Mouse (Mus musculus) testis, postnatal 10 days (tissue): ENCODE data around the gene Vgf.

Experiments used
- DNase-seq: peaks from one replicate; pipeline ENCODE4 v3.0.0; 2021; ENCODE audit warnings: low spot score

The Vgf gene

DNA sequence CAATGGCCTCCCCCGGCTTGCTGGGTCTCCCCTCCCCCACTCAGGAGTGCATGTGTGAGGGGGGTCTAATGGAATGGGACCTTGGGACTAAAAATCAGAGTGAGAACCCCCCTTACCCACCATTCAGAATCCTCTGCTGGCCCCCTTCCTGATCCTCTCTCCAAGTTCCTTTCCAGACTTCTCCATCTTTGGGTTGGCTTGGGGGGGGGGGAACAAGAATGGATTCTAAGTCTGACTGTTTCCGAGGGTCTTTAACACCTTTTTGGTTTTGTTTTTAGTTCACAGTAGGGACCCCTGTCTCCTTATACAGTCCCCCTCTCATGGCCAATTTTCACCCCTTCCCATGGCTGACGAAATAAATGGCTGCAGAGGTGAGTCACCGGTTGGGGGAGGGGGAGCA is at the start of gene Vgf:
Gene Vgf, plus strand, starts transcription at position 301 of the 400 bp plus-strand sequence.
- DNase-seq, result no peak

DNA sequence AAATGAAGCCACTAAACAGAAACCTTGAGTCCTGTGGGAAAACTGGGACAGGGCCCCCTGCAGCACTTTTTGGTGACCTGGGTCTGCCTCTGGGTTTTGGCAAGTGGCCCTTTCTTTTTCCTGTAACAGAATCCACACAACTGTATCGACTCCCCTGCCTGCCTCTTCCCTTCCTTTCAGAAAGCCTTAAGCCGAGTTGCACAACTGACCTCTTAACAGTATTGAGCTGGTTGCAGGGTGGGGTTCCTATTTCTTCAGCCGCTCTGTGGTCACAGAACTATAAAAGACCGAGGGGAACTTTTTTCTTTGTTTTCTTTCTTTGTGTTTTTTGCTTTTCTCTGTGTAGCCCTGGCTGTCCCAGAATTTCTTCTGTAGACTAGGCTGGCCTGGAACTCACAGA is 48.4 kb upstream of the Vgf start:
- DNase-seq, result no peak

- DNase-seq, result no peak
Observed at GRCm38 (mm10) chr5:136979762-136980161, 46.4 kb upstream of the Vgf start.

DNA sequence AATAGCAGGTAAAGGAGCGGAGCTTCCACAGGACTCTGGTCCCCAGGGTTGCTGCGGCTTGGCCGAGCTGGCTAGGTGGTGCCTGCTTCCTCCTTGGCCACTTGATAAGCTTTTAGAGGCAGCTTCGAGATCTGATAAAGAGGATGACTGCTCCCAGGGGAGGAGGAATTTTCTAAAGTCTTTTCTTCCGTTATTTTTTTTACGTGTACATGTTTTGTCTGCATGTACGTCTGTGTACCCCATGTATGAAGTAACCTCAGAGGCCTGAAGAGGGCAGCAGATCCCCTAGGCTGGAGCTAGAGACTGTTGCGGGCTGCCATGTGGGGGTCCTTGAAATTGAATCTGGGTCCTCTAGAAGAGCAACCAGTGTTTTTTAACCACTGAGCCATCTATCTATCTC is 45.2 kb upstream of the Vgf start:
- DNase-seq, result no peak

DNA sequence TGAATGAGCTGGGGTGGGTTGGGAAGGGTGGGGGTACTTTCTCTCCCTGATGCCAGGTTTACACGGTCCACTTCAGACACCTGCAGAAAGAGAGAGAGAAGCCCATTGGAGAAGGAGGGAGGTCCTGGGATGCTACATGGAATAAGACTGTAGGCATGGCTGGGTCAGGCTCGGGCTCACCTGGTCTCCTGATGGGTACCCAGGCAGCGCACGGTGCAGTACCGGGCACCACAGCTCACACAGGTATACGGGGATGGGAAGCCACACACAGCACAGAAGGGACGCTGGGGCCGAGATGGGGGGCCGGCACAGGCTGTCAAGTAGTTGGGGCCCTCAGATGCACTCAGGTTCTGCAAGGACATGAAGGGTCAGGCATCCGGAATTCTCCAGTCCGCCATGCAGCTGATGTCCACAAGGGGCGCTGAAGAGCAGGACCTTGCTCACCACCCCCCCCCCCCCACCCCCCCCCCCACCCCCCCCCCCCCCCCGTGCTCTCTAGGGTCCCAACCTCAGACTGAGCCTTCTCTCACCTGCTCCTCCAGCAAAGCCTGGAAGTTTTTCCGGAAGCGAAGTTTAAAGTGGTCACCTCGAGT is 43.8 kb upstream of the Vgf start:
- peak; percentile 84 for DNase-seq

- DNase-seq, result no peak
Observed at GRCm38 (mm10) chr5:136984828-136985227, 41.4 kb upstream of the Vgf start.

DNA sequence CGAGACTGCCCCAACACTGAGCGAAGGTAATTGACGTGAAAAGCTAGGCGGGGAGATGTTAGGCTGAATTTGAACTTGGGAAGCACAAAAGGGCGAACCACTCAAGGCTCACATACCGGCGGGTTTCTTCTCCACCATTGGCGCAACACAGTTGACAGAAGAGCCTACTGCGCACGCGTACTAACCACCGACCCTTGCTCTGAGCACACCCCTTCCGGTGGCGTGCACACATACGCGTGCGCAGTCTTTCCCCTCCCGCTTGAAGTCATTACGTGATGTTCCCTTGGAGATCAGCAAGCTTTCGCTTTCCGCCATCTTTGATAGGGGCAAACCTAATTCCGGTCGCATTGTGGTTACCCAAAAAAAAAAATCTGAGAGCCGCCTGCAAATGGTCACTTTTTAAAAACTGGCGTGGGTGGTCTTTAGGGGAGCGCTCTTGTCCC is 39.5 kb upstream of the Vgf start, which contains the start of gene Plod3:
Gene Plod3, plus strand, starts transcription at position 325 of the 443 bp plus-strand sequence.
- peak; percentile 96 for DNase-seq

- peak; percentile 84 for DNase-seq
Observed at GRCm38 (mm10) chr5:136987138-136987933, 38.9 kb upstream of the Vgf start.

DNA sequence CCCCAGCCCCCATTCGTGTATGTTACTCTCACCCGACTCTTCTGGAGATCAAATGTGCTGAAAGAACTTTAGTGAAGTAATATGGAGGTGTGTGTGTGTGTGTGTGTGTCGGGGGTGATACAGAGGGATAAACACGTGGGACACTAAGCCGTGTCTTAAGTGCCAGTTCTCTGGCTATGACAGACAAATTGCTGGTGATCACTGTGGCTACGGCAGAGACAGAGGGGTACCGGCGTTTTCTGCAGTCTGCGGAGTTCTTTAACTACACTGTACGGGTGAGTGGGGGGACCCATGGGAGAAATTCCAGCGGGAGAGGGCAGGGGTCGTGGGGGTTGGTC is 38.3 kb upstream of the Vgf start, which contains the start of gene Znhit1:
Gene Znhit1, minus strand, starts transcription at position 88 of the 338 bp plus-strand sequence.
- DNase-seq, result no peak

- DNase-seq, result peak; percentile 62
Observed at GRCm38 (mm10) chr5:136988420-136988819, 37.8 kb upstream of the Vgf start.

- no peak for DNase-seq
Observed at GRCm38 (mm10) chr5:136989801-136990200, 36.4 kb upstream of the Vgf start.

GRCm38 (mm10) chr5:136999449-136999848 is 26.7 kb upstream of the Vgf start:
- no peak for DNase-seq

DNA sequence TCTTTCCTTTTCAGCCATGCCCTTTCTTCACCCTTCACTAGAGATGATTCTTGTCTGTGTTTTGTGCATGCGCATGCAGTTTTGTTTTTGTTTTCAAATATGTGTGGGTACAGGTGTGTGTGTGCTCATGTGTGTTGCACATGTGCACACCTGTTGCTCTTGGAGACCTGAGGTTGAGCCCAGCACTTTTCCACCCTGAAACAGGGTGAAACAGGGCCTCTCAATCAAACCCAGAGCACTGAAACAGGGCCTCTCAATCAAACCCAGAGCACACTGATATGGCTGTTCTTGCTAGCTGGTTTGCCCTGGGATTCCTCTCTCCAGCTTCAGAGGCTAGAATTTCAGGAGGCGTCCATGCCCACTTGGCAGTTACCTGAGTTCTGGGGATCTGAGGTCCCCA is 25.6 kb upstream of the Vgf start:
- no peak for DNase-seq

- no peak for DNase-seq
Observed at GRCm38 (mm10) chr5:137007276-137007675, 18.9 kb upstream of the Vgf start.

- peak; percentile 78 for DNase-seq
Observed at GRCm38 (mm10) chr5:137009988-137010387, 16.2 kb upstream of the Vgf start.

GRCm38 (mm10) chr5:137012401-137012950 is 13.7 kb upstream of the Vgf start:
- DNase-seq, result no peak

DNA sequence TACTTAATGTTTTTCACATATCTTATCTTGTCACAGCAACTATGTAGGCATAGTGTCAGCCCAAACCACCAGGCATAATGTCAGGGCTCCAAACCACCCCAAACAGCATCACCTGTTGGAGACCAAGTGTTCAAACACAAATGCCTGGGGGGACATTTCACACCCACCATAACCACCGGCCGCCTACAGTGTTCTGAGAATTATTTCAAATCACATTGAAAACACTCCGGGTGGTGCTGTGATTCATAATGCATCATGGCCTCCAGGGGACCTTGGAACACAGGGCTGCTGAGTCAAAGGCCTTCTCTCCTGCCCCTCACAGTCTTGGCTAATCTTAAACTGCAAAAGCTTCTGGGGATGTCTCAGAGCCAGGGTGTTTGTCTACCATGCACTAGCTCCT is 10.3 kb upstream of the Vgf start:
- DNase-seq, result no peak

- DNase-seq, result no peak
Observed at GRCm38 (mm10) chr5:137024318-137024717, 1.9 kb upstream of the Vgf start.

DNA sequence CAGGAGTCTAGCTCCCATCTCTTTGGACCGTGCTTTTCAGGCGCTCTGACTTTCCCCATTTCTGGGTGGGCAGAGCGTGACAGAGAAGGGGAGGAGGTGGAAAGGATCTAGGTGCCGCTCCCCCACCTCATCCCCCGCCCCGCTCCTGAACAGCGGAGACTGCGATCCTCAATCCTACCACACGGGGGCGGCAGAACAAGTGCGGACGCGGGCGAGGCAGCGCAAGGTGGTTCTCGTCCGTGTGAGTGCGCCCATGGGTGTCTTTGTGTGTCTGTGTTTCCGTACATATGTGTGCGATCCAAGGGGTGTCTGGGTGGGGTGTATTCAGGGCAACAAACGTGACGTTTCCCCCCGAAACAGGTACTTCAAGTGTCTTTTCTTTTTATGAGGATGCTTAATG is 1.1 kb upstream of the Vgf start:
- DNase-seq, result peak; percentile 93

GRCm38 (mm10) chr5:137028561-137029272 is 2.5 kb downstream of the Vgf start:
- no peak for DNase-seq

DNA sequence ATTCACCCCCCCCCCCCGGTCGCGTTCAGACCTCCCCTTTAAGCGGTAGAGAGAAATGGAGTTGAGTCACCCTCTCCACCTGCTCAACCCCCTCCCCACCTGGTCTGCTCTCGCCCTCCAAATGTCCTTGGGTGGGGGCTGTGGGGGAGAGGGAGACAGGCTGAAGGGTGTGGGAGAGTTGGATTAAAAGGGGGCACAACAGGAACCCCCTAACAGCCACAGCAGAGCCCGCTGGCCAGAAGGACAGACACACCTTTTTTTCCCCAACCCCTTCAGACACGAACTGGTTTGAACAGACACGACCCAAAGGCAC is 3.0 kb downstream of the Vgf start:
- DNase-seq, result no peak

DNA sequence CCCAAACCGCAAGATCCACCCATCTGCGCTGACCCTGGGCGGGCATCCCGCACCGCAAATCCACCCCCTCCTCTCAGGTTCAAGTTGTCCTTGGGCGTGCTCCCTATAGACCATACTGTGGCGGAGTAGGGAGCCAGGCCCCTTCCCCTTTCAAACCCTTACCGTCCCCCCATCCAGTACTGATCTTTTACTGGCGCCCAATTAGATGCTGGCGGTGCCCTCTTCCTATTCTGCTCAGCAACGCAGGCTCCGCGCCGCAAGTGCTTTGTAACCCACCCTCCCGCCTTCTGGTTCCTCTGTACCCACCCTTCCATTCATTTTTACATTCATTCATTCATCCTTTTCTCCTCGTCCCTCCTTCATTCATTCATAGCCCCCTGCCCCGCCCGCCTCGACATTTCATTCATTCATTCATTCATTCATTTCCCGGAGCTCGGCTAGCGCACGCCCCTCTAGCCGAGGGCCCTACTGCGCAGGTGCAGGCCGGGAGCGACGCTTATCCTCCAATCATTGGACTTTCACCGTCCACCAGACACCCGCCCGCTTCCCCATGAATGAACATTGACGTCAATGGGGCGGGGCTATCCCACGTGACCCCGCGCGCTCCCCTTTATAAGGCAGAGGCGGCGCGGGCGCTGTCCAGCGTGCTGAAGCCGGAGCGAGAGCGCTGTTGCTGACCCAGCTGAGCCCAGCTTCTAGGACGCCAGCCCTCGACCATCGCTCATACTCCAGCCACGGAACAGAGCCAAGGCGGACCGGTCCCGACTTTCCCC is 3.6 kb downstream of the Vgf start:
- peak; percentile 99 for DNase-seq
